ENCODE assay signal across 18 mouse cellular contexts in genomic region chr12:54257776-54258433, GRCm38 (mm10). TPM values are rescaled to one million over a fixed set of nuclear protein-coding genes. Genes with fewer than 3 reads are reported as not detected.
DNase-seq lines count a peak whose midpoint lies in the region; ATAC-seq and TF ChIP-seq lines count a peak whose summit lies in the region.
"Had no signal": no experiment of that assay in that cellular context is flagged by ENCODE, and none has a peak within 500 bp of the region (broad histone marks: within the 10 kb centered on the region; RNA-seq: fewer than 3 reads in every experiment).

No protein-coding gene starts in this region.

- intact Hi-C loops in left cerebral cortex, postnatal 4 days (cut with DNase I) = no loop called here
- intact Hi-C loops in left cerebral cortex, adult 2 months (cut with DNase I) = no loop called here

- no peaks in the 10 kb centered on the region for H3K9me3 ChIP-seq in lung, postnatal 0 days (ENCODE audit: low read length)
- H3K9me3 ChIP-seq: embryonic facial prominence, embryonic 10.5 days; heart, embryonic 10.5 days; liver, embryonic 13.5 days had no signal

- H3K9ac ChIP-seq in lung, postnatal 0 days (replicated peaks; ENCODE audit: low read depth) = no peak overlapping the region
- H3K9ac ChIP-seq: liver, embryonic 13.5 days had no signal

- no peak overlapping the region for H3K27ac ChIP-seq in cerebellum, adult 2 months (ENCODE audit: insufficient read depth, low read length)
- H3K27ac ChIP-seq in left cerebral cortex, adult 2 months = no peak overlapping the region
- no peak overlapping the region for H3K27ac ChIP-seq in lung, postnatal 0 days (ENCODE audit: low read length)
- H3K27ac ChIP-seq: embryonic facial prominence, embryonic 10.5 days; heart, embryonic 10.5 days; liver, embryonic 13.5 days had no signal

- H3K4me1 ChIP-seq in cerebellum, adult 2 months (ENCODE audit: control insufficient read depth, insufficient read depth, low read length) = no peaks in the 10 kb centered on the region; the same call in 1 of the 2 replicates
- no peaks in the 10 kb centered on the region for H3K4me1 ChIP-seq in lung, postnatal 0 days (ENCODE audit: insufficient read depth, low read depth, low read length)

- ATAC-seq in lung, postnatal 0 days = no peak

- no peaks in the 10 kb centered on the region for H3K36me3 ChIP-seq in lung, postnatal 0 days (ENCODE audit: insufficient read depth, low read length)
- H3K36me3 ChIP-seq: embryonic facial prominence, embryonic 10.5 days; heart, embryonic 10.5 days; liver, embryonic 13.5 days had no signal

- no peak for TF ChIP-seq EP300 in lung, postnatal 0 days (IDR thresholded peaks at IDR 0.05)

- WGBS in cerebellum, adult 2 months = 26% methylated on average over 7 of the region's 7 CpGs
- WGBS in lung, postnatal 0 days = 66% methylated on average over 7 of the region's 7 CpGs

- no peak for TF ChIP-seq POLR2A in cerebellum, adult 2 months (IDR thresholded peaks at IDR 0.05; ENCODE audit: borderline replicate concordance, insufficient read depth, low read length)
- no peak for TF ChIP-seq POLR2A in brain, embryonic 14.5 days (IDR thresholded peaks at IDR 0.05; ENCODE audit: borderline replicate concordance, extremely low read depth, insufficient read depth, insufficient read length, poor library complexity, severe bottlenecking)

- TF ChIP-seq CTCF in cerebellum, adult 2 months (IDR thresholded peaks at IDR 0.05; ENCODE audit: borderline replicate concordance, insufficient read depth, low read depth, low read length) = no peak
- no peak for TF ChIP-seq CTCF in left cerebral cortex, adult 2 months (IDR thresholded peaks at IDR 0.05)
- no peak for TF ChIP-seq CTCF in brain, embryonic 14.5 days (IDR thresholded peaks at IDR 0.05; ENCODE audit: borderline replicate concordance, extremely low read depth, insufficient read depth, insufficient read length)
- no peak for TF ChIP-seq CTCF in lung, postnatal 0 days (IDR thresholded peaks at IDR 0.05)

- H3K4me3 ChIP-seq in cerebellum, adult 2 months (replicated peaks; ENCODE audit: insufficient read depth, low read depth, low read length) = no peak overlapping the region
- H3K4me3 ChIP-seq in left cerebral cortex, adult 2 months = no peak overlapping the region
- no peak overlapping the region for H3K4me3 ChIP-seq in lung, postnatal 0 days (ENCODE audit: low read depth, low read length)
- H3K4me3 ChIP-seq: embryonic facial prominence, embryonic 10.5 days; heart, embryonic 10.5 days; liver, embryonic 13.5 days had no signal

- no peak overlapping the region for H3K4me2 ChIP-seq in lung, postnatal 0 days (replicated peaks; ENCODE audit: low read depth, low read length)
- H3K4me2 ChIP-seq: liver, embryonic 13.5 days had no signal

- peak; percentile 24 to 67 for DNase-seq in cerebellum, adult 2 months
- DNase-seq in cerebellum, adult 11 months = no peak
- DNase-seq in left cerebral cortex, postnatal 4 days = peak; percentile 17
- no peak for DNase-seq in left cerebral cortex, adult 2 months (ENCODE audit: extremely low spot score in 1 of 2, low spot score in 2 of 2)
- DNase-seq in brain, embryonic 14.5 days (ENCODE audit: low read depth) = peak; percentile 82
- DNase-seq in cerebellum, postnatal 36 days = peak; percentile 25 to 32
- no peak for DNase-seq in lung, adult 18-20 months
- DNase-seq in lung, postnatal 0 days (ENCODE audit: low spot score) = no peak
- DNase-seq: adrenal gland, postnatal 36 days; gastrocnemius, postnatal 36 days; heart, postnatal 10 days; kidney, adult 8-10 months; liver, embryonic 13.5 days; lung, postnatal 10 days; right cerebral cortex, adult 18-20 months; thymus, adult 18-20 months had no signal

- H3K27me3 ChIP-seq in cerebellum, adult 2 months (ENCODE audit: control insufficient read depth, insufficient read depth, low read length) = no peaks in the 10 kb centered on the region; the same call in 1 of the 2 replicates
- no peaks in the 10 kb centered on the region for H3K27me3 ChIP-seq in lung, postnatal 0 days (replicated peaks; ENCODE audit: insufficient read depth, low read length)
- H3K27me3 ChIP-seq: liver, embryonic 13.5 days had no signal

RNA-seq across cellular contexts. Expression of gene Egln3, which starts 54.2 kb away (rescaled TPM):
- 5.5 and 6.5 TPM in 2 replicates for polyA plus RNA-seq in cerebellum, adult 2 months (2012; rRNA removed)
- total RNA-seq in left cerebral cortex, postnatal 4 days (2021) = 10 to 100 TPM; 18.3 to 19.0 TPM
- 10 to 100 TPM; 10.1 to 11.5 TPM for total RNA-seq in left cerebral cortex, adult 2 months (2021)
- polyA plus RNA-seq in brain, embryonic 14.5 days (2012; rRNA removed) = 6.9 and 8.7 TPM in 2 replicates
- polyA plus RNA-seq in lung, postnatal 0 days (2015; fragmentation: Nextera tagmentation; extraction: Ambion mirVana) = 5.2 and 5.4 TPM in 2 replicates

Comparison
In these comparisons a context has a peak if more than half of its experiments do, and no peak if none do; other contexts are left out.
1. DNase-seq: peak in cerebellum, adult 2 months (2 of 2), left cerebral cortex, postnatal 4 days (single experiment), brain, embryonic 14.5 days (single experiment) and cerebellum, postnatal 36 days (2 of 2); none in cerebellum, adult 11 months (single experiment), left cerebral cortex, adult 2 months (0 of 2), lung, adult 18-20 months (0 of 2) and lung, postnatal 0 days (single experiment).